Mouse (Mus musculus): ENCODE measurements around the gene C1qa. TPM values are rescaled to one million over a fixed set of nuclear protein-coding genes. Genes with fewer than 3 reads are reported as not detected.

Gene C1qa
- total and polyA plus RNA-seq, 3 experiments = 0.12 TPM; not detected in 2

DNA sequence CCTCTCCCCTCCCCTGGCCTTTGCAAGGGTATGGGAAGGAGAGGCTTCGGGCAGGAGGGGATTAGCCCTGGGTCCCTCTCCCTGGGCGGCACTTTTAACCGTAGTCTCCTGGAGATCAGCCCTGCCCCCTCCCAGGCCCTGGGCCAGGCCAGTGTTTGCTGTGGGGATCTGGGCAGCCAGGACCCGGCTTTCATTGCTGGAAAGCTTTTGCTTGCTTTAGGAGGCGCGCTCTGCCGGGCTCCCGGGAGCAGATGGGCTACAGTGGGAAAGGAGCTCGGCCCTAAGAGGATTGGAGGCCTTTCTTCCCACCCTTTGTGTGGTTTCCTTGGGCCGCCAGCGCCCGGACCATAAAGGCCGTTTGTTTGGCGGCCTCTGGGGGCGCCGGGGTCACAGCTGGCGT is 36.8 kb downstream of the C1qa start:
- DNase-seq (ENCODE audit: low read depth, low spot score) = no peak
- Histone ChIP-seq H3K36me3 (ENCODE audit: control insufficient read depth in 1 of 2, insufficient read depth in 2 of 2, low read length in 2 of 2) (no peaks in the 10 kb centered on the region), H3K9me3 (replicated peaks; ENCODE audit: insufficient read depth, low read length) (no peaks in the 10 kb centered on the region), H3K79me2 (ENCODE audit: control insufficient read depth, insufficient read depth, low read length, poor library complexity) (no peaks in the 10 kb centered on the region), H3K27ac (ENCODE audit: control insufficient read depth, low read depth, low read length) (no peak overlapping the region), H3K4me1 (ENCODE audit: control insufficient read depth in 1 of 2, insufficient read depth in 2 of 2, low read length in 2 of 2) (no peaks in the 10 kb centered on the region), H3K27me3 (ENCODE audit: control insufficient read depth in 1 of 2, insufficient read depth in 2 of 2, low read length in 2 of 2) (no peaks in the 10 kb centered on the region), H3K9ac (ENCODE audit: control insufficient read depth, low read depth, low read length, poor library complexity, severe bottlenecking) (no peak overlapping the region), H3K4me3 (ENCODE audit: control insufficient read depth in 1 of 2, insufficient read depth in 1 of 2, low read depth in 2 of 2, low read length in 2 of 2) (no peak overlapping the region)
- no peak for TF ChIP-seq MEF2A (IDR thresholded peaks at IDR 0.05; ENCODE audit: extremely low read depth, insufficient replicate concordance, low read depth, low read length, poor library complexity, severe bottlenecking)
- TF ChIP-seq CHD2 (IDR thresholded peaks at IDR 0.05; ENCODE audit: low read length) = no peak
- no peak for TF ChIP-seq HCFC1 (IDR thresholded peaks at IDR 0.05; ENCODE audit: low read depth, low read length)
- TF ChIP-seq ZMIZ1 (IDR thresholded peaks at IDR 0.05; ENCODE audit: low read depth, low read length) = no peak
- no peak for TF ChIP-seq TCF12 (IDR thresholded peaks at IDR 0.05; ENCODE audit: low read depth, low read length)
- TF ChIP-seq MXI1 (IDR thresholded peaks at IDR 0.05; ENCODE audit: low read depth, low read length) = no peak
- no peak for TF ChIP-seq POLR2AphosphoS5 (IDR thresholded peaks at IDR 0.05; ENCODE audit: borderline replicate concordance, low read depth, low read length)
- no peak for TF ChIP-seq MYB (IDR thresholded peaks at IDR 0.05; ENCODE audit: low read depth, low read length)
- TF ChIP-seq CTCF (IDR thresholded peaks at IDR 0.05 in 2 of 3, conservative IDR thresholded peaks at IDR 0.05 in 1 of 3; ENCODE audit: control insufficient read depth in 1 of 3, insufficient read depth in 1 of 3, low read depth in 2 of 3, low read length in 3 of 3, poor library complexity in 1 of 3, severe bottlenecking in 1 of 3) = no peak

DNA sequence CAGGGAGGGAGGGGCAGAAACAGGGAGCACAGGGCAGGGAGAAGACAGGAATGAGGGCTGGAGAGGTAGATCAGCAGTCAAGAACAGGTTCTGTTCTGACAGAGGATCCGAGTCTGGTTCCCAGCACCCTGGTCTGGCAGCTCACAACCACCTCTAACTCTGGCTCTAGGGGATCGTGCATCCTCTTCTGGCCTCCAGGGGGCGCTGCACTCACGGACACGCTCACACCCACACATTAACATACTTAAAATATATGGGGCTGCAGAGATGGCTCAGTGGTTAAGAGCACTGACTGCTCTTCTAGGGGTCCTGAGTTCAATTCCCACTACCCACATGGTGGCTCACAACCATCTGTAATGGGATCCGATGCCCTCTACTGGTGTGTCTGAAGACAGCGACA is 38.6 kb downstream of the C1qa start:
- Histone ChIP-seq H3K27me3 (ENCODE audit: control insufficient read depth in 1 of 2, insufficient read depth in 2 of 2, low read length in 2 of 2) (no peaks in the 10 kb centered on the region), H3K4me3 (ENCODE audit: control insufficient read depth in 1 of 2, insufficient read depth in 1 of 2, low read depth in 2 of 2, low read length in 2 of 2) (no peak overlapping the region), H3K36me3 (ENCODE audit: control insufficient read depth in 1 of 2, insufficient read depth in 2 of 2, low read length in 2 of 2) (no peaks in the 10 kb centered on the region), H3K4me1 (ENCODE audit: control insufficient read depth in 1 of 2, insufficient read depth in 2 of 2, low read length in 2 of 2) (no peaks in the 10 kb centered on the region), H3K79me2 (ENCODE audit: control insufficient read depth, insufficient read depth, low read length, poor library complexity) (no peaks in the 10 kb centered on the region), H3K27ac (ENCODE audit: control insufficient read depth, low read depth, low read length) (no peak overlapping the region), H3K9me3 (replicated peaks; ENCODE audit: insufficient read depth, low read length) (no peaks in the 10 kb centered on the region), H3K9ac (ENCODE audit: control insufficient read depth, low read depth, low read length, poor library complexity, severe bottlenecking) (no peak overlapping the region)
- peak; percentile 33 for DNase-seq (ENCODE audit: low read depth, low spot score)
- TF ChIP-seq UBTF (IDR thresholded peaks at IDR 0.05; ENCODE audit: borderline replicate concordance, insufficient read depth, low read depth, low read length) (no peak), NELFE (IDR thresholded peaks at IDR 0.05; ENCODE audit: low read depth, low read length) (no peak), MAX (IDR thresholded peaks at IDR 0.05; ENCODE audit: low read length) (no peak), MEF2A (IDR thresholded peaks at IDR 0.05; ENCODE audit: extremely low read depth, insufficient replicate concordance, low read depth, low read length, poor library complexity, severe bottlenecking) (no peak), SMC3 (IDR thresholded peaks at IDR 0.05; ENCODE audit: low read depth, low read length) (peak; percentile 36), CHD1 (IDR thresholded peaks at IDR 0.05; ENCODE audit: low read depth, low read length) (no peak), GABPA (IDR thresholded peaks at IDR 0.05; ENCODE audit: low read depth, low read length) (no peak), RAD21 (IDR thresholded peaks at IDR 0.05; ENCODE audit: low read depth, low read length) (peak; percentile 7), JUND (IDR thresholded peaks at IDR 0.05; ENCODE audit: low read depth, low read length) (no peak), USF2 (IDR thresholded peaks at IDR 0.05; ENCODE audit: borderline replicate concordance in 1 of 2, insufficient read depth in 1 of 2, low read depth in 1 of 2, low read length in 2 of 2) (no peak), CTCF (IDR thresholded peaks at IDR 0.05 in 2 of 3, conservative IDR thresholded peaks at IDR 0.05 in 1 of 3; ENCODE audit: control insufficient read depth in 1 of 3, insufficient read depth in 1 of 3, low read depth in 2 of 3, low read length in 3 of 3, poor library complexity in 1 of 3, severe bottlenecking in 1 of 3) (peak; percentile 48 to 75 (median 49))

Measured in MEL (cell line).